Mouse (Mus musculus) stomach, postnatal 0 days (tissue): Measurements from ENCODE around the gene Ash1l. TPM values are rescaled to one million over a fixed set of nuclear protein-coding genes. Genes with fewer than 3 reads are reported as not detected.
A peak's percentile ranks its signal among the peaks of the same experiment; 100 is the strongest.

Experiments used
- ATAC-seq: fragments of 200-750 bp; cut with Nextera tagmentation; 2 replicates; pipeline ENCODE4 v1.8.0; 2017; ENCODE audit not compliant: low FRiP score, low TSS enrichment
- DNase-seq: peaks from one replicate; pipeline ENCODE4 v3.0.0-alpha.2; 2016; ENCODE audit warnings: low spot score
- H3K27ac ChIP-seq: fragments of 300-500 bp; sonication (generic); replicated peaks from 2 replicates; pipeline ENCODE4 v1.5.1; 2014; ENCODE audit warnings: mild to moderate bottlenecking, control low read depth
- H3K27me3 ChIP-seq: fragments of 300-500 bp; sonication (generic); 2 replicates; pipeline ENCODE4 v1.6.1; 2014; ENCODE audit warnings: low read length; ENCODE audit not compliant: control insufficient read depth, insufficient read depth
- H3K36me3 ChIP-seq: fragments of 300-500 bp; sonication (generic); 2 replicates; pipeline ENCODE4 v1.6.1; 2014; ENCODE audit warnings: low read length, mixed read lengths; ENCODE audit not compliant: control insufficient read depth, insufficient read depth
- H3K4me1 ChIP-seq: fragments of 300-500 bp; sonication (generic); replicated peaks from 2 replicates; pipeline ENCODE4 v1.6.1; 2014; ENCODE audit warnings: antibody characterized with exemption; ENCODE audit not compliant: control insufficient read depth, insufficient read depth
- H3K4me2 ChIP-seq: fragments of 300-500 bp; sonication (generic); replicated peaks from 2 replicates; pipeline ENCODE4 v1.6.1; 2014; ENCODE audit warnings: low read depth, mild to moderate bottlenecking, control low read depth, moderate library complexity
- H3K4me3 ChIP-seq: fragments of 300-500 bp; sonication (generic); 2 replicates; pipeline ENCODE4 v1.5.1; 2014; ENCODE audit warnings: low read depth, low read length, control low read depth
- H3K9ac ChIP-seq: fragments of 300-500 bp; sonication (generic); 2 replicates; pipeline ENCODE4 v1.6.1; 2014; ENCODE audit warnings: mild to moderate bottlenecking, low read length, control low read depth, mixed read lengths
- H3K9me3 ChIP-seq: fragments of 300-500 bp; sonication (generic); 2 replicates; pipeline ENCODE4 v1.6.1; 2016; ENCODE audit warnings: low read length; ENCODE audit not compliant: control insufficient read depth
- CTCF ChIP-seq: IDR thresholded peaks from 2 replicates; pipeline ENCODE4 v1.5.1; 2016; ENCODE audit warnings: antibody characterized with exemption, low read depth, mild to moderate bottlenecking, moderate library complexity
- EP300 ChIP-seq: optimal IDR thresholded peaks from 2 replicates; pipeline ENCODE3; 2016; ENCODE audit warnings: antibody characterized with exemption
- whole genome bisulfite sequencing: fragments of 180-500 bp; shearing (Covaris S2); extraction: QIAGEN DNeasy Blood & Tissue Kit; methylation state at CpG from one replicate; pipeline ENCODE4 v1.1.7; 2014; 5-methylcytosine and 5-hydroxymethylcytosine counted together
- polyA plus RNA-seq: library from polyadenylated mRNA; unstranded; fragments of >200 nt; fragmentation: Nextera tagmentation; extraction: Ambion mirVana; gene quantifications from 2 replicates; pipeline ENCODE4 v1.2.1, GENCODE M21; 2015

The Ash1l gene
- polyA plus RNA-seq, 1 experiment from 2014 or later = 9.2 TPM

DNA sequence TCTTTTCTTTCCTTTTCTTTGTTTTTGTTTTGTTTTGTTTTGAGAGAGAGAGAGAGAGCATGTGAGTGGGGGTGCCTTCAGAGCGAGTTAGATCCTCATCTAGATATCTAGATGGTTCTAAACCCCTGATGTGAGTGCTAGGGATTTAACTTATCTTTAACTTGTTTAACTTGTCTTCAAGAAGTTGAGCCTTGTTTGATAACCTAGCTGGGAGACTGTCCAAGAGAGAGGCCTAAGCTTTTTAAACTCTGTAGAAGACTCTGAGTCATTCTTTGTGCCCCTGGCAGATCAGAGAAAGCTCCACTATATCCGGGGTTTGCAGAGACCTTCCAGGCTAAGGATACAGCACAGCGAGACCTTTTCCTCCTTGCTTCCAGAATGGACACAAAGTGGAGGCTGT is 157.1 kb downstream of the Ash1l start:
- Histone ChIP-seq H3K4me3 (no peak overlapping the region), H3K27me3 (no peaks in the 10 kb centered on the region), H3K36me3 (no peaks in the 10 kb centered on the region), H3K9ac (no peak overlapping the region), H3K4me2 (no peak overlapping the region), H3K27ac (0 out of 2 replicates have a peak overlapping the region, but pooled peaks have one; percentile 5), H3K4me1 (no peaks in the 10 kb centered on the region), H3K9me3 (no peaks in the 10 kb centered on the region)
- ATAC-seq (no peak; the same call in 1 of the 2 replicates), DNase-seq (no peak)
- TF ChIP-seq CTCF (no peak), EP300 (no peak)
- 35% methylated on average over 3 of the region's 3 CpGs for WGBS

DNA sequence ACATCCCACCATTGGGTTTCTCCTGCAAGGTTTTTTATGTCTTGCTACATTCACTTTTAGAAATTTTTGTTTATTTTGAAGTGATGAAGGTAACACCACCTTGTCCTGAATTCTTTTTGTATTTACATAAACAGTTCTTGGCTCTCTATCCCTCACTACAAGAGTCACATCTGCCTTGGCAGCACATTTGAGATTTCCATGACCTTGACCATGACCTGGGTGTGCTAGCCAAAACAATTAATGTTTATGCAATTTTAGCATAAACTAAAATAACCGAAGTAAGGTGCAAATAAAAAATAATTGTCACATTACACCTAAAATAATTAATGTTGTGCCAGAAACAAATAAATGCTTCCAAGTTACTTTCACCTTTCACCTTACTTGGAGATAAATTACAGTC is 157.7 kb downstream of the Ash1l start:
- Histone ChIP-seq H3K4me3 (no peak overlapping the region), H3K4me1 (no peaks in the 10 kb centered on the region), H3K36me3 (no peaks in the 10 kb centered on the region), H3K27me3 (no peaks in the 10 kb centered on the region), H3K4me2 (no peak overlapping the region), H3K27ac (no peak overlapping the region), H3K9me3 (no peaks in the 10 kb centered on the region), H3K9ac (no peak overlapping the region)
- ATAC-seq (no peak), DNase-seq (no peak)
- WGBS = 45% methylated on average over 1 of the region's 1 CpGs
- TF ChIP-seq CTCF (no peak), EP300 (no peak)

DNA sequence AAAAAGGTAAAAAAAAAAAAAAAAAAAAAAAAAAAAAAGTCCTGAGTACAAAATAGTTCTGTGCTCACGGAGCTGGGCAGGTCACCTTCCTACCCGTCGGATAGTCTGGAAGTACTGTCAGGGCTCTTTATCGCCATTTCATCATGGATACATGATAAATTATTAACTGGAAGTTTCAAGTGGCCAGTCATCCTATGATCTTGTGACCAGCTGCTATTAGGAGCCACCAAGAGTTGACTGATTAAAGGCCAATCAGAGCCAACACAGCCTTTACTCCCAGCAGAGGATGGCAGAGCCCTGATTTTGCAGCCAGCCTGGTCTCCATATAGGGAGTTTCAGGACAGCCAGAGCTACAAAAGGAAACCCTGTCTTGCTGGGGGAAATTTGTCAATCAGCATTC is 162.6 kb downstream of the Ash1l start:
- Histone ChIP-seq H3K9ac (no peak overlapping the region), H3K4me1 (no peaks in the 10 kb centered on the region), H3K4me2 (no peak overlapping the region), H3K27ac (no peak overlapping the region), H3K36me3 (no peaks in the 10 kb centered on the region), H3K27me3 (no peaks in the 10 kb centered on the region), H3K9me3 (no peaks in the 10 kb centered on the region), H3K4me3 (no peak overlapping the region)
- ATAC-seq (no peak), DNase-seq (no peak)
- TF ChIP-seq EP300 (no peak), CTCF (no peak)
- 72% methylated on average over 4 of the region's 4 CpGs for WGBS

DNA sequence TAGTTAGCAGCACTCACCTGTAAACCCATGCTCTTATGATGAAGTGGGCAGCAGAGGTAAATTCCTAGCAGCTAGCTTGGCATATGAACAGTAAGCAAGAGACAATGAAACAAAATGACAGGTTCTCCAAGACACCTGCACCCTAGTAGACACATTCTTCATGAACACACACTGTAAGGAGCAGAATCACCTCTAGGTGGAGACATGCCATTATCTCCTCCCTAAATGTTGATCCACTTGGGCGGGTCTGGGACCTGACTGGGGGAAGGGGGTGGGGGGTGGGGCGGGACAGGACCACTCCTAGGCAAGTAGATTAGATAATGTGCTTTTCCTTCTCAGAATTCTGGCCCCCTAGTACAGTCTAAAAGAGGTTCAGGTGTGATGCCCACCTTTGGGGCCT is 165.1 kb downstream of the Ash1l start:
- no peak overlapping the region for H3K27ac ChIP-seq
- H3K27me3 ChIP-seq = no peaks in the 10 kb centered on the region
- TF ChIP-seq EP300 (no peak), CTCF (peak; percentile 69)
- H3K9ac ChIP-seq = no peak overlapping the region
- no peak for DNase-seq
- no peak overlapping the region for H3K4me3 ChIP-seq
- peak; percentile 61; the same call in 1 of the 2 replicates for ATAC-seq
- no peaks in the 10 kb centered on the region for H3K36me3 ChIP-seq
- no peaks in the 10 kb centered on the region for H3K4me1 ChIP-seq
- no peak overlapping the region for H3K4me2 ChIP-seq
- H3K9me3 ChIP-seq = no peaks in the 10 kb centered on the region
- 0% methylated on average over 2 of the region's 2 CpGs for WGBS

GRCm38 (mm10) chr3:89123313-89123712 is 172.9 kb downstream of the Ash1l start:
- Histone ChIP-seq H3K27me3 (no peaks in the 10 kb centered on the region), H3K4me2 (no peak overlapping the region), H3K4me3 (no peak overlapping the region), H3K27ac (no peak overlapping the region), H3K4me1 (no peaks in the 10 kb centered on the region), H3K36me3 (no peaks in the 10 kb centered on the region), H3K9ac (no peak overlapping the region), H3K9me3 (no peaks in the 10 kb centered on the region)
- 61% methylated on average over 2 of the region's 2 CpGs for WGBS
- DNase-seq (no peak), ATAC-seq (0 out of 2 replicates have a peak, but pooled peaks have one; percentile 68)
- TF ChIP-seq EP300 = no peak
- no peak for TF ChIP-seq CTCF

GRCm38 (mm10) chr3:89124241-89124640 is 173.8 kb downstream of the Ash1l start:
- no peak for TF ChIP-seq EP300
- TF ChIP-seq CTCF = no peak
- no peaks in the 10 kb centered on the region for H3K36me3 ChIP-seq
- no peaks in the 10 kb centered on the region for H3K27me3 ChIP-seq
- no peak overlapping the region for H3K27ac ChIP-seq
- H3K4me2 ChIP-seq = no peak overlapping the region
- ATAC-seq = no peak
- no peaks in the 10 kb centered on the region for H3K4me1 ChIP-seq
- H3K9me3 ChIP-seq = no peaks in the 10 kb centered on the region
- no peak for DNase-seq
- H3K9ac ChIP-seq = no peak overlapping the region
- 73% methylated on average over 3 of the region's 3 CpGs for WGBS
- H3K4me3 ChIP-seq = no peak overlapping the region
